Mouse (Mus musculus) left cerebral cortex, postnatal 10 days (tissue): Measurements from ENCODE around the gene Wasf2. TPM values are rescaled to one million over a fixed set of nuclear protein-coding genes. Genes with fewer than 3 reads are reported as not detected.

Experiments used
- DNase-seq, 2 experiments: peaks; one replicate each; pipeline ENCODE4 v3.0.0; 2021 to 2022; ENCODE audit warnings: low spot score in 2 of 2, mixed read lengths in 1 of 2; ENCODE audit errors: extremely low spot score in 1 of 2
- intact Hi-C: fragments of 180-260 bp; cut with DNase I; formaldehyde crosslinking; loops from one replicate; pipeline ENCODE4 v1.15.1; 2025
- total RNA-seq, 2 experiments: library from RNA; stranded (reverse); gene quantifications; 2 replicates each; pipeline ENCODE4 v1.2.3; 2021

The Wasf2 gene
- total RNA-seq, 2 experiments from 2014 or later = 23.9 to 38.5 TPM

DNA sequence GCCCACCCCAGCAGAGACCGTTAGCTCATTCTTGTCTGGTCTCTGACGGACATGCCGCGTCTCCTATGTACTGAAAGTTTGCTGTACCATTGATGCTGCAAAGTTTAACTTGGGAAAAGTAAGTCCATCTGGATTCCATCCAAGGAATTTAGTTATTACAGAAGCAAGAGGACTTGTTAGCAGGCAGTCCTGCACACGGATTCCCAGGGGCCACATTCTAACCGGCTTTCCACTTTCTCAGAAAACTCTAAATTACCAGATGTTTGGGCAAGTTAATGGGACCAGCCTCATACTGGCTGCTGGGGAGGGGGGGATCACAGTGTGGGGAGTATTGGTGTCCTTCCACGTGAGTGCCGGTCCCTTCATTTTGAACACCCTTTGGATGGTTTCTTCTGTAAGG is 55.6 kb downstream of the Wasf2 start:
- intact Hi-C loops = no loop called here
- DNase-seq = no peak

DNA sequence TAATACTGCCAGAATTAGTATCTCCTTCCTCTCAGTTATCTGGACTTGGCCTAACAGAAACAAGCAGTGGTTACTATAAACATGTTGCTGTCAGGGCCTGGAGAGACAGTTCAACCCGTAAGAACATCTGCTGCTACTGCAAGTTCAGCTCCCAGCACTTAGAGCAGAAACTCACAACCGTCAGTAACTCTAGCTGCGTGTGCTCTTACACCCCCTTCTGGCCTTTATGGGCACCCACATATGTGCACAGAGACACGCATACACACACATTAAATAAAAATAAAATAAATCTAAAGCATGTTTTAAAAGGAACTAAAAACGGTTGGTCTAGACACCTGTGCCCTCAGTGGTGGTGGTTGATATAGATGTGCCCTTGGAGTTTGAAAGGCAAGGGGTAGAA is 56.6 kb downstream of the Wasf2 start:
- intact Hi-C loops = no loop called here
- DNase-seq = no peak

DNA sequence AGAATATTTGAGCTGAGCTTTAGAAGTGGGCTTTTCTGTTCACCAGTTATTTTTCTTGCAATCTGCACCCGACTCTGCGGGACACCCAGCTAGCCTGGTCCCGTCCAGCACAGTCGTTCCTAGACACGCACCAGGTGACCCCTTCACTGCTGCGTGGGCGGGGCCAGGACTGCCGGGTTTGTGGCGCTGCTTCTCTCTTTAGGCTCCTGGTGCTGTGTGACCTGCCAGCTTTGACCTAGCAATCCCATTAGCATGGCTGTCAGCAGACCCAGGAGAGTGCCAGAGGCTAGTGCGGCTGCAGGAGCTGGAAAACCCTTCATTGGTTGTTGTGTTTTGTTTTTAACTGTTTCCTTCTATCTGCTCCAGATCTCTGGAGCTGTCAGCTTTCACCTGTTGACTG is 59.1 kb downstream of the Wasf2 start:
- DNase-seq = no peak
- intact Hi-C loops = no loop called here

DNA sequence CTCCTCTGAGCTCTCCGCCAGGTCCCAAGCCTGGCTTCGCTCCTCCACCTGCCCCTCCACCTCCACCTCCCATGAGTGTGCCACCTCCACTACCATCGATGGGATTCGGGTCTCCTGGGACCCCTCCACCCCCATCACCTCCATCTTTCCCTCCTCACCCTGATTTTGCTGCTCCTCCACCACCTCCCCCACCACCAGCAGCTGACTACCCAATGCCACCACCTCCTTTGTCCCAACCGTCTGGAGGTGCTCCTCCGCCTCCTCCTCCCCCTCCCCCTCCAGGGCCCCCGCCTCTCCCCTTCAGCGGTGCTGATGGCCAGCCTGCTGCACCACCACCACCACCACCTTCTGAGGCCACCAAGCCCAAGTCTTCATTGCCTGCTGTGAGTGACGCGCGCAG is 64.2 kb downstream of the Wasf2 start:
- intact Hi-C loops = no loop called here
- no peak for DNase-seq

DNA sequence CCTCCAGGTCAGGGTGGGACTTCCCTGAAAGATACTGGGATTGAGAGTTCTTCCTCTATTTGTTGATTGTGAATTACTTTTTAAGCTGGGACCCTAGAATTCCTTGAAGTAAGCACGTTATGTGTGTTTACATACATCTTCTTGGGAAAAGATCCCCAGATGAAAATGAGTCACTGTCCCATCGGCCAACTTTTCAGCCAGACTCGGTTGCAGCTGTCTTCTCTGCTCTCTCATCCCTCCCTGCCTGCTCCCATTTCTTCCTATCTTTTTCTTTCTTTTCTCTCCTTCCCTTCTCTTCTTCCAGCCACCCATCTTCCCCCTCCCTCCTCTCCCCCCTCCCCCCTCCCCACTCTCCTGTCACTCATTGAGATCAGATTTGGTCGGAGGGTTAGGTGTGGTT is 64.7 kb downstream of the Wasf2 start:
- intact Hi-C loops = loop anchor here (5.0 kb wide), 1 partner anchor 103 kb away; no protein-coding TSS in a partner anchor
- DNase-seq = no peak

DNA sequence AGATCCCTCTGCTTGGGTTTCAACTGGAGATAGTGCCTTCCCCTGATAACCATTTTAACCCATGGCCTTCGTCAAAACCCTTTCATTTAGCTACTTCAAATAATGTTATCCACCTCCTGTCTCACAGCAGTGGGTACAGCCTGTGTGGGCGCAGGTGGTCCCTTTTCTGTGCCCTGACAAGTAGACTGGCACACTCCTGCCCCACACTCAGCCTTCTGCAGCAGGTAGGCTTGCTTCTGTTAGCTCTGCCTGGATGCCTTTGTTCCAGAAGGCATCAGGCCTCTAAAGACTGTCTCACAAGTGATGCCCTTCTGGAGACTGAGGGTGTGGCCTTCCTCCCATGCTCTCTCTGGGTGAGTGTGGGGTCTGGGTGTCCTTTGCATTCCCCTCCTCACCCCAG is 65.8 kb downstream of the Wasf2 start:
- DNase-seq = no peak
- intact Hi-C loops = loop anchor here (5.0 kb wide), 1 partner anchor 104 kb away; no protein-coding TSS in a partner anchor

DNA sequence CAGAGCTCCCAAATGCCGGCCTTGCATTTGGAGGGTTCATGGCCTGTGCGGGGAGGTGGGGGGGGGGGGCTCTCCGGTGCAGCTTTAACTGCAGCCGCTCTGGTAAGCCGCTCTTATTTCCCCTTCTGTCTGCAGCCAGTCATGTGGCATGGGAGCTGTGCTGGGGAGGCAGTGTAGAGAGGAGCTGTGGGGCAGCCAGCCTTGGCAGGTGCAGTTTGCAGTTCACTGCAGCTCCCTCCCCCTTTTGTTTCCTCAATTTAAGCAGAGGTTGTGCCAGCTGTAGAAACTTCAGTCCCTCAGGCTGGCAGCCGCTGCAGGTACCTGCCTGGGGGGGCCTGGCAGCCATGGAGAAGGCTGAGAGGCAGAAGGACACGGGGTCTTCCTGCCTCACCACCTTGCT is 66.5 kb downstream of the Wasf2 start:
- intact Hi-C loops = loop anchor here (5.0 kb wide), 1 partner anchor 105 kb away; no protein-coding TSS in a partner anchor
- no peak for DNase-seq

DNA sequence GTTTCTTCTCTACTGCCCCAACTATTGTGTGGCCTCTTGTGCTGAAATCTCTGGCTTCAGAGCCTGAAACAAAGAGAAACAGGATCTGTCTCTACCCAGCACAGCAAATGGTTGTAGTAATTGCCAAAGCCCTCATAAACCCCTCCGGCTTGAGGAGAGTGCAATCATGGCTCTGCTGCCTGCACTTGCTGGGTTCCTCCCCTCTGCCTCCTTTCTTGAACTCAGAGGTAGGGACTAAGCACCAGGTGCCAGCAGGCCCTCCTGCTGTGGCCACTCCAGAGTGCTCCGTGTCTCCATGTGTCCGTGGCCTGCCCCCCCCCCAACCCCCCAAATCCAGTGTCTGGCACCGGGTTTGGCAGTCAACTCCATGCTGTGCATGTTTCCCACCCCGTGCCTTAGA is 67.0 kb downstream of the Wasf2 start:
- intact Hi-C loops = loop anchor here (5.0 kb wide), 1 partner anchor 105 kb away; no protein-coding TSS in a partner anchor
- no peak for DNase-seq

DNA sequence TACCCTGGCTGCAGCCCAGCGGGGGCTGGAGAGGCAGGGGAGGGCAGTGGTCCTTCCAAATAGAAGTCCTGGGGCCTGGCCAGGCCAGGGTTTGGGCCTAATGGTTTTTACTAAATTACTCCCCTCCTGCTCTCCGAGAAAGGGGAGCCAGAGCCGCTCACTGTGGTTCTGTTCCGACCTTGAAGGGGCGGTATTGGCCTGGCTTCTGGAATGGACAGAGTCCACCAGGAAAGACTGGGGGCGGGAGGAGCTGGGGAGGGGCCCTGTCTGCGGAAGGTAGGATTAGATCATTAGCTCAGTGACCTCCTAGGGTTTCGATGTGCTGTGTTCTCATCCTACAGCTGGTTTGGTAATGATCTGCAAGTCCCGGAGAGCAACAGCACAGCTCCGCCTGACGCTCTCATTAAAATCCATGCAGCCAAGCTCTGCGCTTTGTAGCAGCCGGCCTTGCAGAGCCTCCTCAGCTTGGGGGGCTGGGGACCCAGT is 67.5 kb downstream of the Wasf2 start:
- intact Hi-C loops = loop anchor here (5.0 kb wide), 1 partner anchor 106 kb away; no protein-coding TSS in a partner anchor

DNA sequence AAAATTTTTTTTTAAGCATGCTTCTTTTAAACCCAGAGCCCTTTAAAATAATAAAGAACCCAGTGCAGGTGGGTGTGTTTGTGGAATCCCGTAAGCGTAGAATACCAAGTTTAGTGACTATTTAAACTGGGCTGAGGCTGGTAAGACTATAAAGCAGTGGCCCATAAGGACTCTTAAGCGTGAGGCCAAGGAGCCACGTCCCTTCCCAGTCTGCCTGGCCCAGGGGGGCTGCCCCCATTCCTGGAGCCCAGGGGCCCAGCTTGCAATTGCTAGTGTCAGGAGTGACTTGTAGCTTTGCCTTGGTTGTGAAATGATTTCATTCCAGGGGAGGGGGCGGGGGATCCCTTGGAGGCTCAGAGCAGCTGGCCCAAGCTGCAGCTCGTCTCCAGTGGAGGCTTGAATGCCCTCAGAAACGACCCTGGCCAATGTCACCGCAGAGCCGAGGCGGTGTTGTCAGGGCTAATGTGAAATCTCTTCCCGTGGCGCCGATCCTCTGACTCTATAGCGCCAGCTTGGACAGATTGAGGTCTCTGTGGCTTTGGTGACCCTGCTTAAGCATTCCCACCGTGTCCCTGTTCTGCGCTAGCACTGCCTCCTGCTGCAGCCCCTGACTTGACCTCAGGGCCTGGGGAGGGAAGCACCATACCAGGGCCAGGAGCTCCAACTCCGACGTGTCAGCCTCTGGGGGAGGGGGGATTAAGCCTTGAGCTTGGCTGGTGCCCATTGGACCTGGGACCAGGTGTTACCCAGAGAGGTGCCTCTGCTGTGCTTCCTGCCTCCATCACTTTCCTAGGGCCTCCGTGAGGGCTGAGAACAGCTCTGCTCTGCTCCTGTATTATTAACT is 68.3 kb downstream of the Wasf2 start:
- DNase-seq = no peak
- intact Hi-C loops = loop anchor here (5.0 kb wide), 1 partner anchor 106 kb away; no protein-coding TSS in a partner anchor

More for the DNA sequence above, 67.5 kb downstream of the Wasf2 start:
- no peak for DNase-seq

DNA sequence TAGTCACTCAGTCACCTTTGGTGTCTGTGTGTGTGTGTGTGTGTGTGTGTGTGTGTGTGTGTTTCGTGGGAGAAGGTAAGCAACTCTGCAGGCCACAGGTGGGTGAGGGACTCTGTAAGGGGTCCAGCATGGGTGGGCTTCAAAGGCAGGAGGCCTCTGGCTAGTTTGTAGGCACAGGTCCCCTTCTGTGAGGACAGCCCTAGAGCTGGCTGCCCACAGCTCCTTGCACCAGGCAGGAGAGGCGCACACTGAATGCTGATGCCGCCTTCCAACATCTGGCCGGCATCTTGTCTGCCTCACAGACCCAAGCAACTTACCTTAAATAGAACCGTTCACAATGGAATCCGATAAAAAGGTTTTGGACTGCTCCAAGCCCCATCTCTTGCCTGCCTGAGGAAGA is 69.4 kb downstream of the Wasf2 start:
- no peak for DNase-seq
- intact Hi-C loops = loop anchor here (5.0 kb wide), 1 partner anchor 107 kb away; no protein-coding TSS in a partner anchor

DNA sequence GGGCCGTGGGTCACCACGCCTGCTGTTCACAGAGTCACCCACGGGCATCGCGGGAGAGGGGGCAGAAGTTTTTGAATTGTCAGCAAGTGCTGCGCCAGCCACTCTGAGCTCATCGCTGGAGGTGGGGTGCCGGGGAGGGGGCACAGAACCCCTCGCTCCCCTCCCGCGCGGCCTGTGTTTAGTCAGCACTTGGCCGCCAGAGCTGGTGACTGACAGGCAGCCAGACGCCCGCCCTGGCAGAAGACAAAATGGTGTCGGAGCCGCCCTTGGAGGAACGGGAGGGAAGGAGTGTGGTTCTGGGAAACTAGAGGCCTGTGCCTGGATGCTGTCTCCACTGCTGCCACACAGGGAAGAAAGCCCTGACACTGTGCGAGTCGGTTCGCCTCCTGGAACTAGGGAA is 70.0 kb downstream of the Wasf2 start:
- DNase-seq = peak in 1 of 2 experiments; percentile 75
- intact Hi-C loops = no loop called here

DNA sequence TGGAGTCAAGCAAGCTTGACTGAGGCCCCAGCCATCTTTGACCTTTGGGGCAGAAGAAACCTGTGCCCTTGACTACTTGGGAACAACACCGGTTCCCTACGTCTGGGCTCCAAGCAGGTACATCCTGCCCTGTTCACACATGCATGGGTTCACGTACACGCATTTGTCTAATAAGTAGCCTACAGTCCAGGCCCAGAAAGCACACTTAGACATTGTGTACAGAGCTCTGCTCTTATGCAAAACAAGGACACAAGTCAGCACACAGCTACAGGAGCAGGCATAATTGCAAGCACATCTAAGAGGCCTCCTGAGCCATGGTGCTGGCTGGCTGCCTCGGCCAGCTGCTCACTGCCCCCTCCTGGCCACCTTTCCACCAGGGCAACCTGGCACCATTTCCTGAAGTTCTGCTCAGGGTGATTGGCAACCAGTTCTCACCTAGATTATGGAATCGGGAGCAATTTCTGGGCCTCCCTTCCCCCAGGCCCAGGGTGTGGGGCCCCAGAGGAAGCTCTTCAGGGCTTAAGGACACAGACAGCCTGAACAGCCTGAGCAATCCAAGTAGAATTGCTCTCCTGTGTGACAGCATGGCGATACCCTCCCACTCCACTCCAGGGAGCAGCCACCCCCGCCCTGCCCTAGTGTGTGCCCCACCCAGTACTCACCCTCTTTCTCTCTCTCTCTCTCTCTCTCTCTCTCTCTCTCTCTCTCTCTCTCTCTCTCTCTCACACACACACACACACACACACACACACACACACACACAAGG is 70.9 kb downstream of the Wasf2 start:
- DNase-seq = peak in 1 of 2 experiments; percentile 72
- intact Hi-C loops = no loop called here

DNA sequence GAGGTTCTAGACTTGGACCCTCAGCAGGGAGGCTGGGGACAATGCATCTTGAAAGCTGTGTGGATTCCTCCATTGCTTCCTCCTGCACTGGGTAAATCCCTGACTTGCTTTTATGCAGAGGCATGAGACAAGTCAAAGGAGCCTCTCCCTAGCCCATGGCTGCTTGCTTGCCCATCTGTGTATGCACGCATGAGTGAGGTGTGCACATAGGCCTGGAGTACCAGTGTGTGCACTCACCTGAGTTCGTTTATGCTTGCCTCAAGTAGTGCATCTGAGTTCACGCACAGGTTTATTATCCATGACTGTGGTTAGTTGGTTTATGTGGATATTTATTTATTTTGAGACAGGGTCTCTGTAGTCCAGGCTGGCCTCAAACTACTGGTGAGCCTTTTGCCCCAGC is 71.9 kb downstream of the Wasf2 start:
- no peak for DNase-seq
- intact Hi-C loops = no loop called here

DNA sequence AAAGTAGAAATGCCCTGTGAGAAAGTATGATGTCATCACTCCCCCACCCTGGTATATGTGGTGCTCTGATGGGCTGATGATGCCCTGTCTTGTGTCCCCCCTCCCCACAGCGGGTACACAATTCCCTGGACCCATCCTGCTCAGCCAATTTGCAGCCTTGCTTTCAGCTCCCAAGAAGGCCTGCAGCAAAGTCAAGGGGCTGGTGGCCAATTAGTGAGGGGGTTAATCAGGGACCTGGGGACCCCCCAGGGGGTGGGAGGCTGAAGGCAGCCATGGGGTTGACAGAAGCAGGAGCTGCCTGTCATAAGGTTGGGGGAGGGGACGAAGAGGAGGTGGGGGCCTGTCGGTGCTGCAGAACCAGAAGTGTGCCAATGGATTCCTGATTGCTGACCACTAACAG is 73.3 kb downstream of the Wasf2 start:
- DNase-seq = no peak
- intact Hi-C loops = no loop called here

DNA sequence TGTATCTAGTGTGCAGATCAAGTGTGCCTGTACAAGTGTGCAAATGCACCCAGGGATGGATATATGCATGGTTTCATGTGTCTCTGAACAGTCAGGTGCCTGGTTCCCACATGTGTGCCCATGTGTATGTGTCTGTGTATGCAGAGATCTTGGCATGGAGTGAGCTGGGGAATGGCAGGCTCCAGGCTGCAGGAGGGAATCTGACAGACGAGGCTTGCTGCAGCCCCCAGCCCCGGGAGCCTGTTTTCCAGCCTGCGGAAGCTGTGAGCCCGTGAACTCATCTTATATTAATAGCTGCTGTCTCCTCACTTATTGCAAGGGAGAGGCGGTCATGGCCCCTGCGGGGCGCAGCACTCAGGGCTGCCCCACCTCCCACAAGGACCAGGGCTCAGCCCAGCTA is 74.1 kb downstream of the Wasf2 start:
- no peak for DNase-seq
- intact Hi-C loops = no loop called here

DNA sequence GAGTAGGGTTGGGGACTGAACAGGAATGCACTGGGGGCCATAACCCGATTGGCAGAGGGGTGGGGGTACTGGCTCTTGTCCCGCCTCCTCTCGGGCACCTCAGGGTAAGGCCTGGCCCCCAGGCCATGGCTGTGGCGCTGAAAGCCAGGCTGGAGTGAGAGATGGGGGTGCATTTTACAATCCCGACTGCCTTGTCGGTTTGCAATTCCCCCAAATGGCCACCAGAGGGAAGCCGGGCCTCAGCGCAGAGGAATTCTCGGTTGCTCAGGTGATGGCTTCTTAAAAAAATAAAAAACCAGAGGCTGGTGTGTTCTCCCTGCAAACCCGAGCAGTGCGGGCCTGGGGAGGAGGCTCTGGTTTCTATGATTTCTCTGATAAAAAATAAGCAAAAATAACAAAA is 79.1 kb downstream of the Wasf2 start:
- intact Hi-C loops = no loop called here
- no peak for DNase-seq

DNA sequence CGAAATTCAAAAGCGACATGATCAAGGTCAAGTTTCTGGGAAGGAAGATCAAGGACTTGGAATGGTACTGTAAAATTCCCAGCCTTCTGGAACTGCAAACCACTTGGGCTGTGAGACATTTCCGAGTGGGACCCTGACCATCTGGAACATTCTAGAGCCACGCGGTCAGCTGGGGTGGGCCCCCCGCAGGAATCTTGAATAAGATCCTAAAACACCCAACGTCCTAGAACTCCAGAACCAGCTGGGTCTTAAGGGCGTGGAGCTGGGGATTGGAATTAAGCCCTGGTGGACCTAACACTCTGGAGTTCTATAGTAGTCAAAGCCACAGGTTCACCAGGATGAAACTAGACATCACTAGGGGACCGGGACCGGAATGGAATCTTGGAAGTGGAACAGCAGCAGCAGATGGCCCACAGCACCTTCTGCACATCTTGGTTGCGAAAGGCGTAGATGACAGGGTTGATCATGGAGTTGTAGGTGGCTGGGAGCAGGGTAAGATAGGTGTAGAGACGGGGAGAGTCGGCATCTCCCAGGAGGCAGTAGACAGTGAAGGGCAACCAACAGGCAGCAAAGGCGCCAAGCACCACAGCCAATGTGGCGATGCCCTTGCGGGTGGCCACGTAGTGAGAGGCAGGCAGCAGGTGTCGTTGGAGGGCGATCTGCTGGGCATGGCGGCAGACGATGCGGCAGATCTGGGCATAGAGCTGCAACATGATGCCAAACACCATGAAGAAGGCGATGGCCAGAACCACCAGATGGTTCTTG is 79.9 kb downstream of the Wasf2 start:
- intact Hi-C loops = loop anchor here (5.0 to 10.0 kb wide), 3 partner anchors 87 to 265 kb away; partner anchors contain the start of gene Ahdc1
- no peak for DNase-seq
